ENCODE assay signal across 9 mouse cellular contexts in genomic region chr7:137957354-137957753, GRCm38 (mm10).
"Had no signal": no experiment of that assay in that cellular context is flagged by ENCODE, and none has a peak within 500 bp of the region (broad histone marks: within the 10 kb centered on the region; RNA-seq: fewer than 3 reads in every experiment).

No protein-coding gene starts in this region.

- H3K4me2 ChIP-seq: kidney, embryonic 15.5 days; limb, embryonic 13.5 days; midbrain, embryonic 13.5 days; neural tube, embryonic 13.5 days; stomach, embryonic 15.5 days had no signal

- H3K9me3 ChIP-seq: kidney, embryonic 15.5 days; limb, embryonic 13.5 days; midbrain, embryonic 13.5 days; neural tube, embryonic 13.5 days; stomach, embryonic 15.5 days had no signal

- H3K27me3 ChIP-seq: kidney, embryonic 15.5 days; limb, embryonic 13.5 days; midbrain, embryonic 13.5 days; neural tube, embryonic 13.5 days; stomach, embryonic 15.5 days had no signal

- H3K4me3 ChIP-seq: kidney, embryonic 15.5 days; limb, embryonic 13.5 days; midbrain, embryonic 13.5 days; neural tube, embryonic 13.5 days; stomach, embryonic 15.5 days had no signal

- DNase-seq: kidney, postnatal 14 days; lung, adult 18-20 months; thymus, postnatal 36 days had no signal

- ATAC-seq: midbrain, embryonic 13.5 days had no signal

- H3K9ac ChIP-seq: kidney, embryonic 15.5 days; limb, embryonic 13.5 days; liver, embryonic 14.5 days; midbrain, embryonic 13.5 days; neural tube, embryonic 13.5 days; stomach, embryonic 15.5 days had no signal

- H3K36me3 ChIP-seq: kidney, embryonic 15.5 days; limb, embryonic 13.5 days; midbrain, embryonic 13.5 days; neural tube, embryonic 13.5 days; stomach, embryonic 15.5 days had no signal

- H3K27ac ChIP-seq: kidney, embryonic 15.5 days; limb, embryonic 13.5 days; liver, embryonic 14.5 days; midbrain, embryonic 13.5 days; neural tube, embryonic 13.5 days; stomach, embryonic 15.5 days had no signal

- H3K4me1 ChIP-seq: kidney, embryonic 15.5 days; limb, embryonic 13.5 days; midbrain, embryonic 13.5 days; neural tube, embryonic 13.5 days; stomach, embryonic 15.5 days had no signal
